Mouse (Mus musculus): Measurements from ENCODE around the gene Casp3. TPM values are rescaled to one million over a fixed set of nuclear protein-coding genes. Genes with fewer than 3 reads are reported as not detected.
A peak's percentile ranks its signal among the peaks of the same experiment; 100 is the strongest.

The Casp3 gene
- polyA plus RNA-seq, 1 experiment from 2014 or later: 149 TPM

DNA sequence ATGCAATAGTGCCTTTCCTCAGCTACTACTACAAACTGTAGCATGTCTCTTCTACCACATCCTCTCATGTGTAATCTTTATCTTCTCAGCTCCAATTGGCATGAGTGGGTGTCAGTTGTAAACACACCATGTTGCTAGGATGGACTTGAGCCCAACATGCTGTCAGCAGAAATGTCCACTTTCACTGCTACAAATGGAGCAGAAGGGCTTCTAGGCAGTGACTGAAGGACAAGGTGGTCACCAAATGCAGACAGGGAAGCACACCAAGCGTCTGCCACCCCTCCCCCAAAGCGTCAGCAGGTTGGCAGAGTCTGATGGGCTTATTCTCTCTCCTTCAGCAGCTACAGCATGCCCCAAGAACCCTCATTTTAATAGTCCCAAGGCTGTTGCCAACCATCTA, 23.3 kb upstream of the Casp3 start:
- 80% methylated on average over 2 of the region's 2 CpGs for WGBS
- no peaks in the 10 kb centered on the region for H3K9me3 ChIP-seq

DNA sequence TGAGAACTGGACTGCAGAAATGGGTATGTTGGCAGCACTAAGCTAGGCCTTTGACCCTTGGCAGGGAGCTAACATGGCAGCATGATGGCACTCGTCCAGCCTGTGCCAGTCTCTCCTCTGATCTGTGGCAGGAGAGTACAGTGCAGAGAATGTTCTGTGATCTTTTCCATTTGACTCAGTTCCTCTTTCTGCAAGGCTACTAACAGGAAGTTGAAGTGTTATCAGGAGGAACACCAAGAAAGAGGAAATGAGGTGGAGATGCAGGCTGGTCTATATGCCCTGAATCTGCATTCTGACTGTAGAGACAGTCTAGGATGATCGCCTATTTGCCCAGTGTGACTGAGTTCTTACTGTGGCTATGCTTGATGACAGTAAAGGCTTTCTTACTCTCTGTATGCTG, 21.5 kb upstream of the Casp3 start:
- Histone ChIP-seq H3K27ac (replicated peaks) (no peak overlapping the region), H3K4me1 (no peaks in the 10 kb centered on the region), H3K27me3 (replicated peaks; ENCODE audit: low read depth, poor library complexity, severe bottlenecking) (no peaks in the 10 kb centered on the region), H3K9me3 (no peaks in the 10 kb centered on the region), H3K4me3 (no peak overlapping the region), H3K36me3 (replicated peaks) (peaks cover 5% of the 10 kb centered on the region; the same call in 1 of the 2 replicates)
- WGBS: 83% methylated on average over 2 of the region's 2 CpGs
- no peak for DNase-seq (ENCODE audit: low spot score)

More for the DNA sequence above, 23.3 kb upstream of the Casp3 start:
- Histone ChIP-seq H3K36me3 (replicated peaks) (peaks cover 11% of the 10 kb centered on the region), H3K27ac (replicated peaks) (no peak overlapping the region), H3K27me3 (replicated peaks; ENCODE audit: low read depth, poor library complexity, severe bottlenecking) (no peaks in the 10 kb centered on the region), H3K4me3 (no peak overlapping the region), H3K4me1 (no peaks in the 10 kb centered on the region)
- DNase-seq (ENCODE audit: low spot score): no peak

DNA sequence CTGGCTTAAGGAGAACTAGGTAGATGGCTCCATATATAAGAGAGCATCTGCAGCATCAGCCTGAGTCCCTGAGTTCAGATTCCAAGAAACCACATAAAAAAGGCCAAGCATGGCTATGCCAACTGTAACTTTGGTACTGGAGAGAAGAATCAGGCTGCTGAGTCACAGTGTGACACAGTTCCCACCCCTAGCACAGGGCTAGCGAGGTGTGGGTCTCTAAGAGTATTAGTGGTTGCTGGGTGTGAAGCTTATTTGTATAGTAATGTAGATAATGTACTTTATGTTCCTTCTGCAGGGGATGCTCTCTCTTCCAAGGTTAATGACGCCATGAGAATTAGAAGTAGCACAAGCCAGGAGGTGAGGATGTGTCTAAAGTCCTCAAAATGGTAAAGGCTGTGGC, 20.6 kb upstream of the Casp3 start:
- 0 out of 2 replicates have a peak, but pooled peaks cover 7% of the 10 kb centered on the region for H3K4me1 ChIP-seq
- no peak for DNase-seq (ENCODE audit: low spot score)
- no peak overlapping the region for H3K4me3 ChIP-seq
- H3K9me3 ChIP-seq: no peaks in the 10 kb centered on the region
- H3K36me3 ChIP-seq (replicated peaks): peaks cover 5% of the 10 kb centered on the region; the same call in 1 of the 2 replicates
- H3K27me3 ChIP-seq (replicated peaks; ENCODE audit: low read depth, poor library complexity, severe bottlenecking): no peaks in the 10 kb centered on the region
- WGBS: 85% methylated on average over 2 of the region's 2 CpGs
- no peak overlapping the region for H3K27ac ChIP-seq (replicated peaks)

DNA sequence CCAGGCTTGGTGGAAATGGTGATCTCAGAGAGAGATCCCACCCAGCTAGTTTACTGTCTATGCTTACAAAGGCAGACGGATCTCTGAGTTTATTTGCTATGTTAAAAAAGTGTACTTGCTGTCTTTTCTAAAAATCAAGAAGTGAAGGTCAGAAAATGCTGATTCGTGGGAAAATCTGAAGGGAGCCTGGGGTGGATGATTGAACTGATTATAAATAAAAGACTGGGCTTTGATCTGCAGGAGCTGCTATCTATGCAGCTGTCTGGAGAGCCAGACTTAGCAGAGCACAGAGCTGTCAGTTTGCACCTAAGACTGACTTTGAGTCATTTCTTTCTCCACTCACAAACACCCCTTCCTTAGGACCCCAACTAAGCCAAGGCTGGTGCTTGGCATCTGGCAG, 19.7 kb upstream of the Casp3 start:
- 0 out of 2 replicates have a peak, but pooled peaks cover 8% of the 10 kb centered on the region for H3K4me1 ChIP-seq
- DNase-seq (ENCODE audit: low spot score): no peak
- WGBS: 82% methylated on average over 2 of the region's 2 CpGs
- H3K36me3 ChIP-seq (replicated peaks): peaks cover 5% of the 10 kb centered on the region; the same call in 1 of the 2 replicates
- no peak overlapping the region for H3K27ac ChIP-seq (replicated peaks)
- H3K9me3 ChIP-seq: no peaks in the 10 kb centered on the region
- no peaks in the 10 kb centered on the region for H3K27me3 ChIP-seq (replicated peaks; ENCODE audit: low read depth, poor library complexity, severe bottlenecking)
- no peak overlapping the region for H3K4me3 ChIP-seq

DNA sequence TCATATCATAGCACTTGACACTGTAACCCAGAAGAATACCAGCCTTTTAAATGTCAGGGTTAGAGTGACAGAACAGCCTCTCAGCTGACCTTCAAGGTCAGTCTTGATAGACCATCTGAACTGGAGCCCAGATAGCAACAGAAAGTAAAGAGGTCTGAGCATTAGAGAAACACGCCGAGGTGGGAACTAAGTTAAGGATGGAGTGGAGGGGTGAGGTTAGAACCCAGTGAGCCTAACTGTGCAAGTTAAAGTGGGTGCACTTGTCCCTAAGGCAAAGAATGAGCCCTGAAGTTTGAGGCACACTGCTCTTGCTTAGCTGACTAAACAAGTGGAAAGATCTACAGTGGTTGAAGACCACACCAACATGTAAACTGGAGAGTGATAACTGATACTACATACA, 19.0 kb upstream of the Casp3 start:
- no peak for DNase-seq (ENCODE audit: low spot score)
- H3K27me3 ChIP-seq (replicated peaks; ENCODE audit: low read depth, poor library complexity, severe bottlenecking): no peaks in the 10 kb centered on the region
- no peak overlapping the region for H3K4me3 ChIP-seq
- H3K27ac ChIP-seq (replicated peaks): no peak overlapping the region
- H3K9me3 ChIP-seq: no peaks in the 10 kb centered on the region
- H3K4me1 ChIP-seq: 0 out of 2 replicates have a peak, but pooled peaks cover 8% of the 10 kb centered on the region
- WGBS: 91% methylated on average over 2 of the region's 2 CpGs
- peaks cover 5% of the 10 kb centered on the region; the same call in 1 of the 2 replicates for H3K36me3 ChIP-seq (replicated peaks)

DNA sequence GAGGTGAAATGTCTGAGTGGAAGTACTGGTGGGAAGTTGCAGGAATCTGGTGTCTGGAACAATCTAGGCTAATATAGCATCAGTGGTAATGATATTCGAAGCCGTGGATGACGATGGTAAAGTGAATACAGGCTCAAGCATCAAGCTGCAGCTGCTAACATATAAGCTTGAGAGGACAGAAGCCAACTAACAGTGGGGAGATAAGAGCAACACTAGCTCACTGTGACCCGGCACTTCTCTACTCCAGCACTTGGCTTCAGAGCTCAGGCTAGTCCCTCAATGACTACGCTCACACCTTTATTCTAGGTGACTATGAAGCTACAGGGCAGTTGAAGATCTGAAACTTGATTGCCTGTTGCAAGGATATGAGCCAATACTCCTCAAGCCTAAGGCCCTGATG, 18.3 kb upstream of the Casp3 start:
- 95% methylated on average over 5 of the region's 5 CpGs for WGBS
- Histone ChIP-seq H3K36me3 (replicated peaks) (peaks cover 5% of the 10 kb centered on the region; the same call in 1 of the 2 replicates), H3K27me3 (replicated peaks; ENCODE audit: low read depth, poor library complexity, severe bottlenecking) (no peaks in the 10 kb centered on the region), H3K27ac (replicated peaks) (no peak overlapping the region), H3K4me3 (no peak overlapping the region), H3K4me1 (0 out of 2 replicates have a peak, but pooled peaks cover 8% of the 10 kb centered on the region), H3K9me3 (no peaks in the 10 kb centered on the region)
- DNase-seq (ENCODE audit: low spot score): no peak

DNA sequence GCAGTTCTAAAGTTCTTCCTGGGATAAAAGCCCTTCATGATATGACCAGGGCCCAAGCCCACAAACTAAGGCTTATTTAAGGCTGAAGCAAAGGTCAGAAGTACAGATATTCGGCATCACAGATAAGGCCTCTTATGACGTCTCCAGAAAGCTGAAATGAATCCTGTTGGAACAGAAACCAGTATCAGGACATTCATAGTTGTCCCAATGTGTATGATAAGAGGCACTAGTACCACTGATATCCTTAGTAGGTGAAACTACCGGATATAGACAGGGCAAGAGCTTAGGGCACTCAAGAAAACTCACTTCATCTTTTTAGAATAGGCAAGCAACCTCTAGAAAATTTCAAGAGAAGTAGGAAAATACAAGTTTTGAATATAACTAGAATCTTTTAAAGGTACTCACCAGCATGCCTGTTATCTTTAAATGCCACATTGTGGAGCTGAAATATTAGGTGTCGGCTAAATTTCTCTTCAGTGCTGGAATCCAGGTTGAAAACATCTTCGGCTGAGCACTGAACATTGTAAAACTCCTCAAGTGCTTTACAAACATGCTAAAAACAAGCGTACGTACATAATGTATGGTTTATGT, 17.7 kb upstream of the Casp3 start:
- WGBS: 90% methylated on average over 7 of the region's 7 CpGs
- no peak overlapping the region for H3K4me3 ChIP-seq
- no peaks in the 10 kb centered on the region for H3K27me3 ChIP-seq (replicated peaks; ENCODE audit: low read depth, poor library complexity, severe bottlenecking)
- H3K9me3 ChIP-seq: no peaks in the 10 kb centered on the region
- no peak for DNase-seq (ENCODE audit: low spot score)
- 0 out of 2 replicates have a peak, but pooled peaks cover 8% of the 10 kb centered on the region for H3K4me1 ChIP-seq
- H3K27ac ChIP-seq (replicated peaks): no peak overlapping the region
- peaks cover 5% of the 10 kb centered on the region; the same call in 1 of the 2 replicates for H3K36me3 ChIP-seq (replicated peaks)

DNA sequence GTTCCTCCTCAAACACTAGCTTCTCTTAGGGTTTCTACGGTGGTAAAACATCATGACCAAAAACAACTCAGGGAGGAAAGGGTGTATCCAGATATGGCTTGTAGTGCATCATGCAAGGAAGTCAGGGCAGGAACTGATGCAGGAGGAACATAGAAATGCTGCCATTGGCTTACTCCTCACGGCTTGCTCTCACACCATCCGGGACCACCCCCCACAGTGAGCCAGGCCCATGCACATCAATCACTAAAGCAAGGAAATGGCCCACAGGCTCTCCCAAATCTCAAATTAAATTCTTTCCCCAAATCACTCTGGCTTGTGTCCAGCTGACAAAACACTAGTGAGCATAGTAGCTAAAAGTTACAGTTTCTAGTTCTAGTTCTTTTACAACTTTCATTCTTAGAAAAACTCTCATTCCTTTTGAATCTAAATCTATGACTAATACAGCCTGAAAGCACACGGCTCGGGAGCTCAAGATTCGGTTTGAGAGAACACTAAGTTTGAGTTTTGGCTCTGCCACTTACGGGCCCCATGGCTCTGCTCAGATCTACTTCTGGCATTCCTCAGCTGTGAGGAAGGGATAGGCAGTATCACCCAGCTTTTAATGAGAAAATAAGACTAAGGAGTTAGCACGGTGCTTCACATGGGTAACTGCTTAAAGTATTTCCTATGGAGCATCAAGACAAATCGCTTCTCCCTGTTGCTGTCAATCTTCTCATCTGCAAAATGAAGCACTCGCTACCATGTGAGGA, 16.0 kb upstream of the Casp3 start:
- WGBS: 68% methylated on average over 10 of the region's 10 CpGs
- no peak overlapping the region for H3K4me3 ChIP-seq
- no peak overlapping the region for H3K27ac ChIP-seq (replicated peaks)
- no peaks in the 10 kb centered on the region for H3K27me3 ChIP-seq (replicated peaks; ENCODE audit: low read depth, poor library complexity, severe bottlenecking)
- no peaks in the 10 kb centered on the region for H3K9me3 ChIP-seq
- peaks cover 10% of the 10 kb centered on the region; the same call in 1 of the 2 replicates for H3K36me3 ChIP-seq (replicated peaks)
- 0 out of 2 replicates have a peak, but pooled peaks cover 8% of the 10 kb centered on the region for H3K4me1 ChIP-seq
- peak; percentile 31 for DNase-seq (ENCODE audit: low spot score)

DNA sequence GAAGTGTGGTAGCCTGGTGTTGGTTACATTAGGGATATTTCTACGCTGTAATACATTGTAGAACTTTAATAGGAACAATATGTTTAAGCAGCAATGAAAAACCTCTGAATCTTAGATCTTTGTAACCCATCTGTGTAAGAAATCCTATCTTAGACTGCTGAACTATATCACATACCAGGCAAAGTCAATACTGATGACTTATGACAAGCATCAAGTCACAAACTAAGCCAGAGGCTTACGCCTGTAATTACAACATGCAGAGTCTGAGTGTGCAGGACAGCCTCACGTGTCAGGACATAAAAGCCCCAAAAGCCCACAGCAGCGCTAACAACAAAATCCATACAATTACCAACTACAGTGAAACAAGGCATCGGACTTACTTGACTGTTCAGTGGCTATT, 13.5 kb upstream of the Casp3 start:
- WGBS: 79% methylated on average over 5 of the region's 5 CpGs
- DNase-seq (ENCODE audit: low spot score): peak; percentile 21
- no peak overlapping the region for H3K4me3 ChIP-seq
- 0 out of 2 replicates have a peak, but pooled peaks cover 8% of the 10 kb centered on the region for H3K4me1 ChIP-seq
- no peak overlapping the region for H3K27ac ChIP-seq (replicated peaks)
- H3K27me3 ChIP-seq (replicated peaks; ENCODE audit: low read depth, poor library complexity, severe bottlenecking): no peaks in the 10 kb centered on the region
- no peaks in the 10 kb centered on the region for H3K9me3 ChIP-seq
- H3K36me3 ChIP-seq (replicated peaks): 0 out of 2 replicates have a peak, but pooled peaks cover 12% of the 10 kb centered on the region

DNA sequence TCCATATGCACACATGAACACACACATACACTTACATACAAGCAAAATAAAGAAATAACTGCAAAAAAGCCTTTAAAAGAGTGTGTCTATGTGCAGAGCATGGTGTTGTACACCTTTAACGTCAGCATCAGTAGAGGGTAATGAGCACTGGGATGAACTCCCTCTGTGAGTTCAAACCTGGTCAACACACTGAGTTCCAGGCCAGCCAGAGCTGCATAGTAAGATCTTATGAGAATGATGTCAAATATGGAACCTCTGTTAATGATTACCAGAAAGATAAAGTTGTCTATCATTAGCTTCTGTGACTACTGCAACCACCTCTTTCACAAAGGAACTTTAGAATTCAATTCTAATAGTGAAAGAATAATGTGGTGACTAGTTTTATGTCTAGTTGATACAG, 10.2 kb upstream of the Casp3 start:
- Histone ChIP-seq H3K4me1 (no peaks in the 10 kb centered on the region), H3K36me3 (replicated peaks) (peaks cover 16% of the 10 kb centered on the region; the same call in 1 of the 2 replicates), H3K4me3 (no peak overlapping the region), H3K27ac (replicated peaks) (no peak overlapping the region), H3K9me3 (no peaks in the 10 kb centered on the region), H3K27me3 (replicated peaks; ENCODE audit: low read depth, poor library complexity, severe bottlenecking) (no peaks in the 10 kb centered on the region)
- WGBS: 86% methylated on average over 1 of the region's 1 CpGs
- no peak for DNase-seq (ENCODE audit: low spot score)

DNA sequence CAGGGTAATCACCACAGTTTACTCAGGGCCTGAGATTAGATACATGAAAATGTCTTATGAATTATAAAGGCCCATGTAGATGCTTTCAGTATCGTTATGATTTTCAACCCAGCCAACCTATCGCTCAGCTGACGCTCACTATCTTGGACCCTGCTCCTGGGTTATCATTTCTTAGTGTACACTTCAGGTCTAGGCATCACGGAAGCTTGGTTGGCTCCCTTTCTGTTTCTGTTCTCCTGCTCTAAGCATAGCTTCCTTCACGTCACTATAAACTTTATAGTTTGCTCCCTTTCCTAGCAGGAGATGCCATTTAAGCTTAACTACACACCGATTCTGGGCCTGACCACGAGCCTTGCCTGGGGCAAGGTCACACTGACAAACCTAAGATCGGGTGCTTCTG, 5.5 kb upstream of the Casp3 start:
- WGBS: 90% methylated on average over 8 of the region's 8 CpGs
- no peaks in the 10 kb centered on the region for H3K9me3 ChIP-seq
- peaks cover 12% of the 10 kb centered on the region; the same call in 1 of the 2 replicates for H3K36me3 ChIP-seq (replicated peaks)
- peaks cover 20% of the 10 kb centered on the region for H3K4me1 ChIP-seq
- no peak for DNase-seq (ENCODE audit: low spot score)
- no peak overlapping the region for H3K27ac ChIP-seq (replicated peaks)
- H3K4me3 ChIP-seq: no peak overlapping the region
- H3K27me3 ChIP-seq (replicated peaks; ENCODE audit: low read depth, poor library complexity, severe bottlenecking): no peaks in the 10 kb centered on the region

DNA sequence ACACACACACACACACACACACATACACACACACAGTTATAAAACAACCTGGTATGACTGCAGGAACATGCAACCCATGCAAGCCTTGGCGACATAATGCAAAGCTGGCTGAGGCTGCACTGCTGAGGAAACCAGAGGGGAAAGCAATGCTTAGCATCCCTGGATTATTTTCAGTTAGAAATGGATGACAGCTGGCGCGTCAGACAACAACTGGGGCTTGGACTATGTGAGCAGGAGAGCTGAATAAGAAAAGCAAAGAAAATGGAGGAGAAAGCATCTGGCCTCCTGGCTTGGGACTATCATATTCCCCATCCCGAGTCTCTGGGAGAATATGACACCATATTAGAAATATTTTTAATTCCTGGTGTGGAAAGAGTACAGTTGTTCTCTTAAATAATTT, 4.2 kb upstream of the Casp3 start:
- DNase-seq (ENCODE audit: low spot score): no peak
- 72% methylated on average over 4 of the region's 4 CpGs for WGBS
- H3K27me3 ChIP-seq (replicated peaks; ENCODE audit: low read depth, poor library complexity, severe bottlenecking): no peaks in the 10 kb centered on the region
- peaks cover 4% of the 10 kb centered on the region; the same call in 1 of the 2 replicates for H3K36me3 ChIP-seq (replicated peaks)
- peaks cover 21% of the 10 kb centered on the region for H3K4me1 ChIP-seq
- H3K27ac ChIP-seq (replicated peaks): no peak overlapping the region; the same call in 1 of the 2 replicates
- H3K9me3 ChIP-seq: no peaks in the 10 kb centered on the region
- H3K4me3 ChIP-seq: no peak overlapping the region

DNA sequence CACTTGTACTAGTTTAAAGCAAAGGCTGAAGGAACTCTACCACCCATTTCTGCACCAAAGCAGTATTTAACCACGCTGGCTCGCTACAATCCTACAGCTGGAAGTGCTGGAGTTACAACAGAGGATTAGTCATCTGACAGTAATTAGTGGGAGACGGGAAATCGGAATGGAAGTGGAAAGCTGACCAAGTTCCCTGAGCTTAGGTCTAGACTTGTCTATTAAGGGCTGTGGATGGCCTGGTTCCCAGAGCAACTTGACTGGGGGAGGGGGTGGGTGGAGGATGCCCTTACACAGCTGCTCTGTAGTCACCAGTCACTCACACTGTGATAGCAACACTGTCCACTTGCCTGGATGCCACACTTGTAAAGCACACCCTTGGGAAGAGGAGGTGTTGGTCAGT, 3.7 kb upstream of the Casp3 start:
- peak; percentile 43 for DNase-seq (ENCODE audit: low spot score)
- 37% methylated on average over 4 of the region's 4 CpGs for WGBS
- Histone ChIP-seq H3K4me3 (no peak overlapping the region), H3K4me1 (peaks cover 26% of the 10 kb centered on the region), H3K36me3 (replicated peaks) (peaks cover 4% of the 10 kb centered on the region; the same call in 1 of the 2 replicates), H3K9me3 (no peaks in the 10 kb centered on the region), H3K27ac (replicated peaks) (no peak overlapping the region), H3K27me3 (replicated peaks; ENCODE audit: low read depth, poor library complexity, severe bottlenecking) (no peaks in the 10 kb centered on the region)

Data from embryonic facial prominence, embryonic 10.5 days (tissue).